Mouse (Mus musculus): Measurements from ENCODE around the gene Hist1h4k.

Hist1h4k gene

DNA sequence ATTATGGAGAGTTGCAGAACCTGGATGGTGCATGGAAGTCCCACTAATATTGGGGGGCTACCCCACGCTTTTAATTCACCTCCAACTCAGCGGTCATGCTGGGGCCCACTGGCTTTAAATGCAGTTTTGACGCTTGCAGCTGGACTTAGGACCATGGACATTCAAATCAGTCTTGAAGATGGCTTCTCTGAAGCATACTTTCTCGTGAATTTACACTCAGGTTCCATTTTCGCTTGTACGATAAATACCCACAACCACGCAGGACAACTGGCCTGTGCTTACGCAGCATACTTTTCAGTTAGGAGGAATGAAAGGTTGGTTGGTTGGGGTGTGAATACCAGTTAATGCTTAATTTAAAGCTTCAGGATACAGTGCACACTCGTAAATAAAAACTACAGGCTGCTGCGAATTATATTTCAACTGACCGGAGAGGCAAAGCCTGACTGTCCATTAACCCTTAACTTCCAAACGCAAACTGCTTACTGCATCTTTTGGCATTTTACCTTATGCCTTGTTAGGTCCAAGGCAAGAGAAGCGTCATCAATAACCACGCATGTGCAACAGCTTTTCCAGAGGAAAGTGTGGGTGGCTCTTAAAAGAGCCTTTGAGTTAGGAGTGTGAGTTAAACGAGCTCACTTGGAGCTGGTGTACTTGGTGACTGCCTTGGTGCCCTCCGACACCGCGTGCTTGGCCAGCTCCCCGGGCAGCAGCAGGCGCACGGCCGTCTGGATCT lies 35.0 kb downstream of the Hist1h4k start:
- Histone ChIP-seq H3K27me3 (ENCODE audit: insufficient read depth, low read length) (no peaks in the 10 kb centered on the region), H3K4me1 (replicated peaks; ENCODE audit: low read depth, low read length) (peaks cover 31% of the 10 kb centered on the region), H3K36me3 (ENCODE audit: insufficient read depth, low read length) (no peaks in the 10 kb centered on the region), H3K9me3 (ENCODE audit: low read length) (no peaks in the 10 kb centered on the region), H3K4me3 (replicated peaks; ENCODE audit: low read length) (peak overlapping the region; percentile 76)
- TF ChIP-seq CTCF (conservative IDR thresholded peaks at IDR 0.05; ENCODE audit: low read length) (no peak), NANOG (IDR thresholded peaks at IDR 0.05; ENCODE audit: borderline replicate concordance, low read length) (no peak), POU5F1 (IDR thresholded peaks at IDR 0.05; ENCODE audit: borderline replicate concordance, low read length) (no peak)

DNA sequence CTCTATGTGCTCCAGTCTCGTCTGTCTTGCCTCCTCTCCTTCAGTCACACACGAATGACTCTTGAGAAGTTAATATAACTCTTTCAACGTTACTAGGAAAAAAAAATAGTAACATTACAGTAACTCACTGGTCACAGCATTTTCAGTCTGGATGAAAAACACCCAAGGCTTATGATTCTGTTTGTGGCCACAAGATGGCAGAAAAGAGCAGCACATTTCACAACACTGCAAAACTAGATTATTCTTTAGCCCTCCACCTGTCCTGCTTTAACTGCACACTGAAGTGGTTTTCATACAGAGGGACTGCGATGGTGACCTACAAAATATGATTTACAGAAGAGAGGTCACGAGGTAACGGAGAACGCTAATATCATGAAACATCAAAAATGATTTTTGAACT lies 35.6 kb downstream of the Hist1h4k start:
- peak overlapping the region; percentile 76 for H3K4me3 ChIP-seq (replicated peaks; ENCODE audit: low read length)
- H3K27me3 ChIP-seq (ENCODE audit: insufficient read depth, low read length): no peaks in the 10 kb centered on the region
- no peaks in the 10 kb centered on the region for H3K9me3 ChIP-seq (ENCODE audit: low read length)
- no peaks in the 10 kb centered on the region for H3K36me3 ChIP-seq (ENCODE audit: insufficient read depth, low read length)
- TF ChIP-seq NANOG (IDR thresholded peaks at IDR 0.05; ENCODE audit: borderline replicate concordance, low read length): no peak
- TF ChIP-seq POU5F1 (IDR thresholded peaks at IDR 0.05; ENCODE audit: borderline replicate concordance, low read length): no peak
- TF ChIP-seq CTCF (conservative IDR thresholded peaks at IDR 0.05; ENCODE audit: low read length): peak; percentile 92
- H3K4me1 ChIP-seq (replicated peaks; ENCODE audit: low read depth, low read length): peaks cover 26% of the 10 kb centered on the region

DNA sequence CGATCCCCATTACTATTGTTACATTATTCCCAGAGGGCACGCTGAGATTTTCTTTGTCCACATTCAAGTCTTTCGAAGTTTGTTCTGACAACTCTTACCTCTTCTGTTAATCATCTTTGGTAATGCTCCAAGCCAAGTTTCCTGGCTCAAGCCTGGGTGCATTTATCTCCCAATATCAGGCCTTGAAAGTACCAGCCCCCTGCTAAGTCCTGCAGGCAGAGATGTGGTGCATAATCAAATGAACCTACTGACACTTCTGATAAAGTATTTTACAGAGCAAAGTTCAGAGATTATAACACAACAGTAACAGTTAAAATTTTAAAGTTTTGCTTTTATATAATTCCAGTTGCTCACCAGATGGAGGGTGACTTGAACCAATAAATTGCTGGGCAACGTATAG lies 38.6 kb downstream of the Hist1h4k start:
- H3K27me3 ChIP-seq (ENCODE audit: insufficient read depth, low read length): no peaks in the 10 kb centered on the region
- no peaks in the 10 kb centered on the region for H3K36me3 ChIP-seq (ENCODE audit: insufficient read depth, low read length)
- peak overlapping the region; percentile 95 for H3K4me3 ChIP-seq (replicated peaks; ENCODE audit: low read length)
- peaks cover 20% of the 10 kb centered on the region for H3K4me1 ChIP-seq (replicated peaks; ENCODE audit: low read depth, low read length)
- TF ChIP-seq CTCF (conservative IDR thresholded peaks at IDR 0.05; ENCODE audit: low read length): no peak
- TF ChIP-seq NANOG (IDR thresholded peaks at IDR 0.05; ENCODE audit: borderline replicate concordance, low read length): no peak
- no peak for TF ChIP-seq POU5F1 (IDR thresholded peaks at IDR 0.05; ENCODE audit: borderline replicate concordance, low read length)
- H3K9me3 ChIP-seq (ENCODE audit: low read length): no peaks in the 10 kb centered on the region

DNA sequence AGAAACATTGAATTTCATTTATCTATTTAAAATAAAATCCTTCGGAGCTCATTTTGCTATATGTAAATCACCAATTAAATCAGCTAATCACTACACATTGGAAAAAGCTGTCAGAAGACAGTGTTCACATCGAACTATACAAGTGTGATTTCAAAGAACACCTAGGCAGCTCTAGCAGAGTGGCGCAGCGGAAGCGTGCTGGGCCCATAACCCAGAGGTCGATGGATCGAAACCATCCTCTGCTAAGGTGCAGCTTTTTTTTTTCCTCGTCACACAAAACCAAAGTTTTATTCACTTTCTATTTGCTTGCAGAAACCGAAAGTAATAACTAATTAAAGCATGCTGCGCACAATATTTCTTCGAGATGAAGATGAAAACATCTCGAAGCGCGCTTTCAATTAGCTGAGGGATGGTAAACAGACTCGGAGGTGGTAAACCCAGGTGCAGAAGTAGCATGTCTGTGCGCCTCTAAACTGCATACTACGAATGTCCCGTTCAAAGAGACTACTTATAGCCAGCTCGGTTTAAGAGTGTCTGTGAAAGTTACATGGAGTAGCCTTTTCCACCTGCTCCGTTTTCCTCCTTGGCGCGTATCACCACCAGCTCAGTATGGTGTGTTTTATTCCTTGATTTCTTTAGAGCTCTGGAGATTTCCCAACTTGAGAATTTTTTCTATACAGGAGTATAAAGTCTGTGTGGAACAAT lies 39.3 kb downstream of the Hist1h4k start:
- Histone ChIP-seq H3K9me3 (ENCODE audit: low read length) (no peaks in the 10 kb centered on the region), H3K36me3 (ENCODE audit: insufficient read depth, low read length) (no peaks in the 10 kb centered on the region), H3K4me1 (replicated peaks; ENCODE audit: low read depth, low read length) (peaks cover 20% of the 10 kb centered on the region), H3K27me3 (ENCODE audit: insufficient read depth, low read length) (no peaks in the 10 kb centered on the region), H3K4me3 (replicated peaks; ENCODE audit: low read length) (peak overlapping the region; percentile 95)
- TF ChIP-seq NANOG (IDR thresholded peaks at IDR 0.05; ENCODE audit: borderline replicate concordance, low read length) (no peak), POU5F1 (IDR thresholded peaks at IDR 0.05; ENCODE audit: borderline replicate concordance, low read length) (no peak), CTCF (conservative IDR thresholded peaks at IDR 0.05; ENCODE audit: low read length) (no peak)

DNA sequence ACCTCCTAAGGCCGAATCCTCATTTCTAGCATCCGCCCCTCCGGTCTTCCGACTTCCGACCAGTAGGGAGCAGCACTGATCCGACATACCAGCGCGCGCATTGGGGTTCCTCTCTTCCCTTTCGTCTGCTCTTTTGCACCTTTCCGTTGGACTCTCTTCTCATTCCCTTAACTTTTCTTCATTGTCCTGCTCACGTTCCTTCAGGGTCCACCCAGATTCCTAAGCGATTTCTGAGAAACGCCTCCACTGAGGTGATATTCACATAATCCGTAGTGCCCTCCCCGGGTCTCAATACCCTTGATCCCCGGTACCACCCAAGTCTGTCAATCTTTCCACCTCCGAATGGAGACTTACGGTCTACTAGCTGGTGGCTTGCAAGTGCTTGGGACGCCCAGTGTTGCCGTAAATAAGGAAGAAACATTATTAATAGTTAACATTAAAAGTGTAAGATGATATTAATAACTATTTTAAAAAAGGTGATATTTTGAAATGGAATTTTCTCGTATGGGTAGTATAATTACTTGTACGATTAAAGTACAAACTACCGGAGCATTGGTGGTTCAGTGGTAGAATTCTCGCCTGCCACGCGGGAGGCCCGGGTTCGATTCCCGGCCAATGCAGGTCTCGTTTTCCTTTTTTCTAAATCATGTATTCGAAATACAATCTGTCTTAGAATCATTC lies 40.1 kb downstream of the Hist1h4k start:
- H3K27me3 ChIP-seq (ENCODE audit: insufficient read depth, low read length): no peaks in the 10 kb centered on the region
- TF ChIP-seq CTCF (conservative IDR thresholded peaks at IDR 0.05; ENCODE audit: low read length): peak; percentile 59
- no peak for TF ChIP-seq NANOG (IDR thresholded peaks at IDR 0.05; ENCODE audit: borderline replicate concordance, low read length)
- TF ChIP-seq POU5F1 (IDR thresholded peaks at IDR 0.05; ENCODE audit: borderline replicate concordance, low read length): no peak
- H3K4me1 ChIP-seq (replicated peaks; ENCODE audit: low read depth, low read length): peaks cover 16% of the 10 kb centered on the region
- H3K4me3 ChIP-seq (replicated peaks; ENCODE audit: low read length): peak overlapping the region; percentile 95
- H3K36me3 ChIP-seq (ENCODE audit: insufficient read depth, low read length): no peaks in the 10 kb centered on the region
- H3K9me3 ChIP-seq (ENCODE audit: low read length): no peaks in the 10 kb centered on the region

DNA sequence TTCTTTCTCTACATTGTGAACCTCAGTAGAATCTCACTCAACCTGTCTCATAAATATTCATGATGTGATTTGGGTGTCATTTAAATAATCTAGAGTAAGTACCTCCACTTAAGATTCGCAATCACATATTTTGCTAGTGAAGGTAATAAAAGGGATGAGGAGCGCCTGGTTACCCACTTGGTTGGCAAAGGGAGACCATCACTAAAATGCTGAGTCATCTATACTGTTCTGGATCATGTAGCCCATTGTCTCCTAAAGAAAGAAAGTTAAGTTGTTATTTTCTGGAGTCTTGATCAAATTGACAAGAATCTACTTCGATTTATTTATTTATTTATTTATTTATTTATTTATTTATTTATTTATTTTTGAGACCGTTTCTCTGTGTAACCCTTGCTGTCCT lies 43.6 kb downstream of the Hist1h4k start:
- Histone ChIP-seq H3K4me3 (replicated peaks; ENCODE audit: low read length) (no peak overlapping the region), H3K4me1 (replicated peaks; ENCODE audit: low read depth, low read length) (peaks cover 13% of the 10 kb centered on the region), H3K36me3 (ENCODE audit: insufficient read depth, low read length) (no peaks in the 10 kb centered on the region), H3K27me3 (ENCODE audit: insufficient read depth, low read length) (0 out of 2 replicates have a peak, but pooled peaks cover 3% of the 10 kb centered on the region), H3K9me3 (ENCODE audit: low read length) (no peaks in the 10 kb centered on the region)
- TF ChIP-seq POU5F1 (IDR thresholded peaks at IDR 0.05; ENCODE audit: borderline replicate concordance, low read length) (no peak), NANOG (IDR thresholded peaks at IDR 0.05; ENCODE audit: borderline replicate concordance, low read length) (no peak), CTCF (conservative IDR thresholded peaks at IDR 0.05; ENCODE audit: low read length) (no peak)

Data from E14TG2a.4 (cell line).